Mouse (Mus musculus) lung, postnatal 0 days (tissue): Measurements from ENCODE around the gene Atp5k.

Experiments used
- CTCF ChIP-seq: IDR thresholded peaks from 2 replicates; pipeline ENCODE4 v1.5.1; 2016; ENCODE audit warnings: antibody characterized with exemption, mild to moderate bottlenecking
- EP300 ChIP-seq: IDR thresholded peaks from 2 replicates; pipeline ENCODE4 v1.6.1; 2016; ENCODE audit warnings: antibody characterized with exemption, mild to moderate bottlenecking, control low read depth

DNA sequence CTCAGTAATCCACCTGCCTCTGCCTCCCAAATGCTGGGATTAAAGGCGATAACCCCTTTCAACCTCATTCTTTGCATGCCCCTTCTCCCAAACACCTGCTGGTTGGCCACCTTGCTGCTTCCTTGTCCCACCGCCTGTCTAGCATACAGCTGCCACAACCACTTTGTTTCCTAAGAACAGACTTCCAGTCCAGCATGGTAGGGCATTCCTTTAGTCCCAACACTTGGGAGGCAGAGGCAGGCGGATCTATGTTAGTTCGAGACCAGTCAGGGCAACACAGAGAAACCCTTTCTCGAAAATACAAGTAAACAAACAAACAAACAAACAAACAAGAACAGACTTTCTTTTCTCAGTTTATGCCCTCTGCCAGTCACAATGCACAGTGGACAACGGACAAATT, 26.2 kb upstream of the Atp5k start:
- TF ChIP-seq CTCF: no peak
- TF ChIP-seq EP300: no peak
